Mouse (Mus musculus) kidney, postnatal 10 days (tissue): ENCODE data around the gene Dglucy.
A peak's percentile ranks its signal among the peaks of the same experiment; 100 is the strongest.
"Not testable (repeated sequence)": the region's sequence is repeated elsewhere in the genome, so short reads cannot be mapped to it uniquely, and the experiment has no call there.

Source experiments
- DNase-seq: peaks from one replicate; pipeline ENCODE4 v3.0.0; 2021; ENCODE audit warnings: mixed read lengths

Gene Dglucy

DNA sequence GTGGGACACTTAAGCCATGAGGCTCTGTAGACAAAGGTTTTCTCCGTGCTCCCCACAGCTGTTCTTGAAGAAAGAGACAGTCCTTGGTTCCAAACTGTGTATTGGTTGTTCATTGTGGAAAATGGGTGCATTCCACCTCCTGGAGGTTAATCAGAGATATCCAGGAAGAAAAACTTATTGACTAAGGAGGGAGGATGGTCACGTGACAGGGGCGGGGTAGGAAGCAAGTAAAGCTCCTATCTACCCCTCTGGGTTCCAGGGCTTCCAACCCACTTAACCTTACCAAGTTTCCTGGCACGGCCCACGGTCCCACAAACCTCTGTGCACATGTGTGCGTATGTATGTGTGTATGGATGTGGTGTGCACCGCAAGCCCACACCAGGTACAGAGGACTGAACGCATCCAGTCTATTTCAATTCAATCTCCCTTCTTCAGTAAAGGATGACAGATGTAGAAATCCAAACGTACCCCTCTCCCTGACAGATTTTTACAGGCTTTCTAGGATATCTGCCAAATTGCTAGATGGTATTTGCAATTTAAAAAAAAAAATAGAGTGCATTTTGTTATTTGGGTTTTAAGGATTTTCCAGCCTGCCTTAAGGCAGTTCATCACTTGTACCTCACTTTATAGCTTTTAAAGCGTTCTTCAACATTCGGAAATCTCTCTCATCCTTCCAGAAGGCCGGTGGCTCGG, 2.7 kb downstream of the Dglucy start:
- DNase-seq, result no peak

DNA sequence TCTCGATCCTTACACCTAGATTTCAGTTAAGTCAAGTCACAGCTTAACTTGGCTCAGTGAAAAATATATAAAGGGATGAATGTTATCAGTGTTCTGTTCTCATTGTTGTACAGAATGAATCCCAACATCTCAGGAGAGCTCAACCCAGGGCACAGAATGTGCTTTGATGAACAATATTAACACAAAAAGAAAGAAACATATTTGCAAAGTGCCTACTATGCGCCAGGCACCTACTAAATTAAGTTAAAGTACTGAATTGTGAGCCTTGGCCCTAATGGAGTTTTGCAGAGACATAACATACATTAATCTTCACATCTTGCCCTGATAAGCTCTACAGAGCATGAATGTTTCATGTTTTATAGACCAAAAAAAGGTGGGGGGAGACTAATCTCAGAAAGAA, 5.3 kb downstream of the Dglucy start:
- no peak for DNase-seq

DNA sequence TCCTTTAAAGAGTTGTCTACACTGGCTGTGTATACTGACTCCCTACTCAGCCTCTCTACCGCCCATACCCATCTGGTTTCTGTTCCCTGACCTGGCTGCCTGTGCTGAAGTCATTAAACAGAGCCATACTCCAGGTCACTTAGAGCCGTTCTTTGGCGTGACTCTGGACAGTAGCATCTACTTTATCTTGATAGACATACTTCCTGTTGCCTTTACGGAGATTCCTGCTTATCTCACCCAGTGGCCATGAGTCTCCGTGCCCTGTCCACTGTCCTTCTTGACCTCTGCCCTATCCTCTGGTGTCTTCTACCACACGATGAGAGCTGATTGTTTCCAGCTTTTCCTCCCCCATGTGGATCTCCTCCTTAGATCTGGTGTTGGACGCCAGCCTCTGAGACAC, 6.5 kb downstream of the Dglucy start:
- DNase-seq, result peak; percentile 20

DNA sequence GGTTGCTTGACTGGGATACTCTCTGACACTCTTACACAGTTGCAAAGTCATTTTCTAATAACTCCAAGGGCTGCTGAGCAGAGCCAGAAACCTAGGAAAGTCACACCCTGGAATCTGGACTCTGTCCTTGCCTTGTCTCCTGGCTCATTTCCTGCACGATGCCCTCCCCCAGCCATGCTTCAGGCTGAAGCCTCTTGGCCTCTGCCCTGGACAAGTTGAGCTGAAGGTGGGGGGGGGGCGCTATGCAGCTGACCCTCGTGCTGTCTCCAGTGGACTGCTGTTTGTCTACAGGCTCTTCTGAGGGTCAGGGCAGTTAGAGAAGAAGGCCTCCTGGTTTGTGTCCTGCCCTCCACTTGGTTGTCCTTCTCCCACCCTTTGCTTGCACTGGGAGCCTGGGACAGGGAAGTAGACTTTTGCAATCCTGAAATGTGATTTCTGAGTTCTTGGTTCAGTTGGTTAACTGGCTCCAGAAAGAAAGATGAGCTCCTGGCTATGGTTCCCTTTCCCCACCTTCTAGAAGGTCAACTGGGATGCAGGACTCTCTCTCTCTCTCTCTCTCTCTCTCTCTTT, 11.2 kb downstream of the Dglucy start:
- DNase-seq, result peak; percentile 74

DNA sequence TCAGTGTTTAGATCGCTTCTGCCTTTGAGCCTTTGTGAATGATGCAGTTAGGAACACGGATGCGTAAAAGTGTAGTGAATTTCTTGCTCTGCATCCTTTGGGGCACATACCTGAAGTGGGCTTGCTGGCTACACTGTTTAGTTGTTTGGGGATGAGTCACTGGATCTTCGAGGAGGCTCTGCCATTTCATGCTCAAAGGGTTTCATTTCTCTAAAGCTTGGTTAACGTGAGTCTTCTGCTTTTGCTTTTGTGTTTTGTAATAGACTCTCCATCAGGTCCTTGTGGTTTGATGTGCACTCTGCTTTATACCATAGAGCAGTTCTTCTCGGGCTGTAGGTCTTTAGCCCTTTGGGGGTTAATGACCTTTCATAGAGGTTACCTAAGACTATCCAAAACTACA, 12.6 kb downstream of the Dglucy start:
- DNase-seq, result no peak

DNA sequence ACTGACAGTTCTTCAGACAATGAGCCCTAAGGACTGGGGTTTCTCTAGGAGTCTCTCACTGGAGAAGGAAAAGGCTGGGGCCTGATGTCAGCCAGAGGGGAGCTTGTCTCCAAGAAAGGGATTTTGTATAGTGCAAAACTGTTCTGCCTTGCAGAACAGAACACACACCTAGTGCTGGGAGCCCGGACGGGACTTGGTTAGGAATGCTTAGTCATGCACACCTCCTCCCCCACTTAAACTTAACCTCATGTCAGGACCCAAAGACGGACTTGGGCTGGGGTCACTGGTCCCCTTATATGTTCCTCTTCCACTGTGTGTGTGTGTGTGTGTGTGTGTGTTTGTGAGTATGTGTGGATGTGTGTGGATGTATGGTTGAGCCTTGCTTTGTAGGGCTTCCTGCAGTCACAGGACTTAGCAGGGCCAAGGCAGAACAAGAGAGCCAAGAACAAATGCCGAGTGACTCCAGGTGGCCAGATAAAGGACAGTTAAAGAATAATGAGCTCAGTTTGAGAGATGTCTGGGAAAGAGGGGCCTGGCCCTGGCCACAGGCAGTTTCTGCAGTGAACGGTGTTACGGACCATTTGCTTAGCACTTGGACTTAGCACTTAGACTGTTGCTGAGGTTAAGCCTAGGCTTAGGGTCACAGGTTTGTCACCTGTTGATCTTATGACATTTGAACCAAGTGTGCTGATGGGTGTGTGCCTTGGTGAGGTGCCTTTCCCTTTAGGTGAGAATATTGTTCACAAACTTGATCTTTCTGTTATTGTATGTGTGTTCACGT, 15.8 kb downstream of the Dglucy start:
- DNase-seq, result peak; percentile 10

DNA sequence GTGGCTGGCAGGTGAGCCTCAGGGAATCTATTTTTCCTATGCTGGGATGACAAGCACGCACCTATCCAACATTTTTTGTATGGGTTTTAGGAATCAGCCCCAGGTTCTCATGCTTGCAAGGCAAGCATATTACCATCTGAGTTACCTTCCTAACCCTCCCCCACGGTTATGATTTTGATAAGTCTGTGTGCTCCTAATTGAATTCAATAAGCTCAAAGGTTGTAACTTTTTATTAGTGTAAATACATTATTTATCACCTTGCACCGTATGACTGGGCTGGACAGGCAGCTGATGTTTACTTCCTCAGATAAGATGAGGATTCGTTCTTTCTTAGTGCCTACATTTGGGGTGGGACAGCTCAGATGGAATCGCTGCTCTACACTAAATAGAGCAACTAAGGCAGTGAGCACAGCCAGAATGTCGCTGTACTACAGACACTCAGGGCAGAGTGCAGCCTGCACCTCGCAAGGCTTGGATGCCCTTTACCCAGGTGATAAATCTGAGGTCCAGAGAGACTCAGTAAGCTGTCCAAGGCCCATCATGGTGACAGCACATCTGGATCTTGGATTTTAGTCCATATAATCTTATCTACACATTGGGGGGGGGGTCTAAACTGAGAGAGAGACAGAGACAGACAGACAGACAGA, 16.7 kb downstream of the Dglucy start:
- DNase-seq, result peak; percentile 11

DNA sequence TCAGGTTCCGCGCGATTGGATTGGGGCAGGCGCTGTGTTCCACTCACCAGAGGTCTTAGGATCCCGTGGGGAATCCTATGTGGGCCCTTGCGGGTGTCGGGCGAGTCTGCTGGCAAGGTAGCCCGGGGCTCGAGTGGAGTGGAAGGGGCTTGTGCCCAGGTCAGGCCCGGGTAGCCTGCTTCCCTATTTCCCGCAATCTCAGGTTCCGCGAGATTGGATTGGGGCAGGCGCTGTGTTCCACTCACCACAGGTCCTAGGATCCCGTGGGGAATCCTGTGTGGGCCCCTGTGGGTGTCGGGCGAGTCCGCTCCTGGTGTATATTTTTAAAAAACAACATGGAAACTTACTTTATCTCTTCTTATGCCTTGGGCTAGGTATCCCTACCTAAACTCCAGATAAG, 24.5 kb downstream of the Dglucy start:
- not testable (repeated sequence) for DNase-seq

DNA sequence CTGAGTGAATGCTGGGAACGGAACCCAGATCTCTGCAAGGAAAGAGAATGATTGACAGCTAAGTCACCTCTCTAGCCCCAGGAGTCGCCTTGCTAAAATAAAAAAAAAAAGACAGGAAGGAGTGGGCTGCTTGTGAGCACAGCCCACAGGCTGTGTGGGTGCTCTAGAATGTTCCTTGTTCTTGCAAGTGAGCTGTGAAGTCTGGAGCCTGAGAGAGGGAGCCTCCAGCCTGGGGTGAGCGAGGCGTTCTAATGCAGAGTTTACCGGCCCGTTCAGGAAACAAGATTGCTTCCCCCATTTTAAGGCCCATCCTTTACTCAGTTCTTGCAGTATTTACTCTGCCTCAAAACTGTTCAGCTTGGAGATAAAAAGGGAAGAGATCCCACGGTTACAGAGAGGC, 28.4 kb downstream of the Dglucy start:
- no peak for DNase-seq

DNA sequence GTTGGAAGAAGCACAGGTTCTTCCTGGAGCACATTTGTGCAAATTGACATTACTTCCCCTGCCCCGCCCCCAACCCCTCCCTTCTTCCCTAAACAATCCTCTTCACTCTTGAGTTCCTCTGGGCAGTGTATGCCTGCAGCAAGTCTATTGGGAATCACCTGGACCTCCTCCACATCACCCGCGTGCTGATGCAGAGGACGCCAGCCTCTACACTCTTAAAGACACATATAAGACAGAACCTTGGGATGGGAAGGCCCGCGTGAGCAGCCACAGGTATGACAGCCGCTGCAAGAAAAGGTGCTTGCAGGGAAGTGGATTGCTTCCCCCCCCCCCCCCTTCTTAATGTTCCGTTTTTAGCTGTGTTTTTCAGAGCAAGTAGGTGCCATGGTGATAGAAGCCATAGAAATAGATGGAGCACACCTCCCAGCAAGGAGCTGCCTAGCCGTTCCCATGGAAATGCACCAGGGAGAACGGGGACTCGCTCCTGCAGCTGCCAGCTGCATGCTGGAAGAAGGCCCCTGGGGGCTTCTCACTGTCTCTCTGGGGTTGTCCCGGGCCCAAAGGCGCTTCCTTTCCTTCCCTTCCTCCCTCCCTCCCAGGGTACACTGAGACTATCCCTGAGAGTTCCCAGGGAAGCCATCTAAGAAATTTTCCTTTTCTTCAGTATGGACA, 29.9 kb downstream of the Dglucy start:
- DNase-seq, result no peak

DNA sequence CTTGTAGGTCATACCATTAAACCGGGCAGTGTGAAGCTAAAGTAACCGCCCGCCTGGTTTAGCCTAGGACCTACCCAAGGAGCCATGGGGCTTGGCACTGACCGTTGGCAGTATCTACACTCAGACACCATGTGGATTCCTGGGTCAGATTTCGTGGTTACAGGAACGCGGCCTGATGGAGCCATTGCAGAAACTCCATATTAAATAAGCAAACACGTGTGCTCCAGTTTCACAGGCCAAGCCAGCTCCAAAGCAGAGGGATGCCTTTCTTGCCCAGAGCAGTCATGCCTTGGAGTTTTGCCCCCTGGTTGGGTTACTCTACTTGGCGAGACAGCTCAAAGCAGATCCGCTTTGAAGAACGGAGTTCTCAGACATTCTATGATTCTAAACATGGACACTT, 31.7 kb downstream of the Dglucy start:
- no peak for DNase-seq

DNA sequence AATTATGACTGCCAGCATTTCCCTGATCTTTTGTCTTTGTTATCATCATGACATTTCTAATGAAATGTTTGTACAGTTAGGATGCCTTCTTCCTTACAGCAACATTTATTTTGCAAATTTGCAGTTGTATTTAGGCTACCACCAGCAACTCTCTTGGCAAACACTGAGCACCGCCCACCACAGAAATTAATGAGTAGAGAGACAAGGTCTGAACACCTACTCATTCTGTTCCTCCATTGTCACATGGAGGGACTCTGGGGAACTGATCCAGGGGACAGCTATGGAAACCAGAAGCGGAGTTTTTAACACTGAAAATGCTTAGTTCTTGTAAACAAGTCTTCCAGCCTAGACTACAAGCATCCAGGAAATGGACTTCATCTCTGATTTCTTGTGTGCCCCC, 35.0 kb downstream of the Dglucy start:
- no peak for DNase-seq

DNA sequence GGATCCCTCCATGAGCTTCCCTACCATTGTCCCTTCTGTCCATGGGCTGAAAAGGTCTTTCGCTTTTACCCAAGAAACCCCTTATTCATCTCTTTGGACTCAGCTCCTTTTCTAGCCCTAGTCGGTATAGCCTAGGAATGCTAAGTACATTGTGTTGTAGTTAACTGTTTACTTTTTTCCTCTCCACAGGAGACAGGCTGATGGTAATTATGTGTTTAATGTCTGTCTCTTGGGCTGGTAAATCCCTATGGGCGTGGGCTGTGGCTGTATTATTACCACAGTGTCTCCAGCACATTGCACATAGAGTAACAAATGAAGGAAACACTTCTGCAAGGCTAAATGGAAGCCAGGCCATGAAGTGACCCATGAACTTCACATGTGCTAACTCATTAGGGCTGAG, 35.8 kb downstream of the Dglucy start:
- DNase-seq, result no peak

DNA sequence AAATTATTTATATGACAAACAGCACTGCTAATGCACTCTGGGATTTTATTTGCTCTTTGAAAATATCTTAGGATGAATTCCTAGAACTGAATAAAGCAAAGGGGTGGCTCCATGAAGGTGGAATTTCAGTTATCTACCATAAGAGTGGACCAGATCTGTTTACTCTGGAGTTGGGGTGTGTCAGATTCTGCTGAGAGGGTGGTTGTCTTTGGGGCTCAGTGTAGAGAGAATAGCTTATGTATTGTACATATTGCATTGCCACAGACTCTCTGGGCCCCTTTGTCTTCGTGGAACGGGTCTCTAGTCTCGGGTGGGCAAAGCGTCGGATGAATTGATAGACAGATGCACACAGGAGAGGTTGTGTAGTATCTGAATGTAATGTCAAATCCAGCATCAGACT, 38.0 kb downstream of the Dglucy start:
- DNase-seq, result no peak

DNA sequence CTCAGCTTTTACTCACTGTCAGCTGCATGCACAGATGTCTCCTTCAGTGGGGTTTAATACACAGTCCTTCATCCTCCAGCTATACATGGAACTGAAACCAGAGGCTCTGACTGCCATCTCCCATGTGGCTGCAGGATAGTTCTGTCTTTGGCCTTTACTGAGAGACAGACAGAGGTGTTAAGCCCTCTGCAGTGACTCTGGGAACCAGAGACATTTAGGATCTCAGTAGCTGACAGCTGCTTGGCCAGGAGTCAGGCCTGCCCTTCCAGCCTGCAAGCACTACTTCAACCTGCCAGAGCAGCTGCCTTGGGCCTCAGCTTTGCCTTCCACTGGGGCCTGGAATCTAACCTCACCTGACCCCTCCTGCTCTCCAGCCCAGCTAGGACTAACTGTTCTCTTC, 41.1 kb downstream of the Dglucy start:
- peak; percentile 6 for DNase-seq

DNA sequence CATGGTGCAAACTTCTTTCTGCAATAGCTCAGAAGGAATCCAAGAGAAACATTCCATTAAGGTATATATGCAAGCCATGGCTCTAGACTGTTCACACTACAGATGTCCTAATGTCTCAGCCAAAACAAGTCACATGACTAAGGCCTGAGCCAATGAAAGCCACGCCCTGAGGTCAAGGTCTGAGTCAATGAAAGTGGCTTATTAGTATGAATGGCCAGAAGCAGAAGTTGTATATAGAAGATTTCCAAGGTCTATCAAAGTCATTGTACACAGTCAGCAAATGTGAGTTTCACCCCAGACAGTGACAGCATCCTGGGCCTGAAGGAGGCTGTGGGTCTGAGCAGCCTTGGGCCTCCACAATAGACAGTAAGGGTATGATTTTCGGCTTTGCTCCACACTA, 52.2 kb downstream of the Dglucy start:
- DNase-seq, result no peak

DNA sequence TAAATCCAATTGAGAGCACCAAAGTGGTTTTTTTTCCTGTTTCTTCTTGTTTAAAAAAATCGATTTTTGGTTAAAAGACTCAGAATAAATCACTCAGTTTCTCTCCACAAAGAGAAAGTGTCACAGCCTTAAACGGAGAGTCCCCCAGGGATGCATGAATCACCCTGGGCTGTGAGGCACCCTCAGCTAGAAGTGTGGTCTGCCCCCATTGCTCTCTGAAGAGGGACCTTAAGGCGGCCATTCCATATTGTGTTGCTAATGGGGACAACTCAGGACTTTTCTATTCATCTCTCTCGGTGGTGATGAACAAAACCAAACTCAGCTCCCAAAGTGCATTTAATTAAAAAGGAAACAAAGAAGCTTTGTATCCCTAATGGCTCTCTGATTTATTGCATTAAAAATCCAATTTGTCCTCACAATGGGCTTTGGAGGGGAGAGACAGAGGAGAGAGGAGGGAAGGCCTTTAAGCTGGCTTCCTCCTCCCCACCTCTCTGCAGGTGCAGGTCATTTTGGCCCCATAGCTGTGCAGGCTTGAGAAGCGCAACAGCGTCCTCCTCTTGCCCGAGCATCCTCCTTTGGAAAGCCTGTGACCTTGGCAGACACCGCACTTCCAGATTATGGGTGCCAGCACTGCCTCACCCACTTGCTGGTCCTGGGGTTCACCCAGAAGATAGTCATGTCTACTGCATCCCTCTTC, 52.9 kb downstream of the Dglucy start:
- DNase-seq, result no peak

DNA sequence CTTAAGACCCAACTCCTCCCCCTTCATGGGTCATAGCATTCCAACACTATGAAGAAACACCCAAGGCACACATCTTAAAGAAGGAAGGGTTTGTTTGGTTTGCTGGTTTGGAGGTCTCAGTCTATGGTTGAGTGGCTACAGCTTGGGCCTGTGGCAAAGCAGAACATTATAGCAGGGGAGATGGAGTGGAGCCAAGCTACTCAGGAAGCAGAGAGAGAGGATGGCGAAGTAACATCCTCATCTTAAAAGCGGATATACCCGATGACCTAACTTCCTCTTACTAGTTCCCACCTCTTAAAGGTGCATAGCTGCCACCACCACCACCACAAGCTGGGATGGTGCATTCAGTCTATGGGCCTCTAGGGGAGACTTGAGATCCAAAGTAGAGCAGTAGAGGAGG, 58.4 kb downstream of the Dglucy start:
- DNase-seq, result no peak

DNA sequence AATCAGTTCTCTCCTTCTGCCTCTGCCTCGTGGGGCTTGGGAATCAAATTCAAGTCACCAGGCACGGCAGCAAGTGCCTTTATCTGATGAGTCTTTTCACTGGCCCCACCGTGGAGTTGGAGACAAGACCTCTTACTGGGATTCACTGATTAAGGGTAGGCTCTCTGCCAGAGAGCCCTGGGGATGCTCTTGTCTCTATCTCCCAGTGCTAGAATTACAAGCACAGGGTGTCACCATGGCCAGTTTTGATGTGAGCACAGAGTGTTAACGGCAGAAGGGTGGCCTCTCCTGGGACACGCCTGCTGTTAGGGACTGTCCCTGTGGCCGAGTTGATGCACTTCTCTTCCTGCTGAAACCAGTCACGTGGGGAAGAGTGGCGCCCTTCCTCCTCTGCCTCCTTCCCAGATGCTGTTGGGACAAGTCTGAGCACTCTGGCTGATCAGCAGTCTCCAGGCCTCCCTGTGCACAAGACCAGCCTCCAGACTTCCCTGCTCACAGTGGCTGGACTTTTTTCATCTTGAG, 60.3 kb downstream of the Dglucy start:
- DNase-seq, result no peak

DNA sequence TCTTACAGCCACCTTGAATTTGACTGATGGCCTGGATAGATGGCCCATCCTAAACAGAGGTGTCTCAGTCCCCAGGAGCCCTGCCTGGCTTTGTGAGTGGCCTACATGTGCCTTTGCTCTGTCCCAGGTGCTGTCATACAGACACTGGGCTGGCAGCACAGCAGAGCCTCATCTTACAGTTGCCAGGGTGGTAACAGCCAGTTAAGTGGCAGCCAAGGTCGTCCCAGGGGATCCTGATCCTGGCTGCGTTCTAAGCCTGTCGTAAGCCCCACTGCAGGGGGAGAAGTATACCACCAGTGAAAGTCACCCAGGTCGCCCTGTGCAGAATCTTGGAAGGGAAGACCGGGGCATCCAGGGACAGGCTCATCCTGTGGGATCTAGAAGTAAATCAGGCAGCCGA, 61.1 kb downstream of the Dglucy start:
- no peak for DNase-seq

DNA sequence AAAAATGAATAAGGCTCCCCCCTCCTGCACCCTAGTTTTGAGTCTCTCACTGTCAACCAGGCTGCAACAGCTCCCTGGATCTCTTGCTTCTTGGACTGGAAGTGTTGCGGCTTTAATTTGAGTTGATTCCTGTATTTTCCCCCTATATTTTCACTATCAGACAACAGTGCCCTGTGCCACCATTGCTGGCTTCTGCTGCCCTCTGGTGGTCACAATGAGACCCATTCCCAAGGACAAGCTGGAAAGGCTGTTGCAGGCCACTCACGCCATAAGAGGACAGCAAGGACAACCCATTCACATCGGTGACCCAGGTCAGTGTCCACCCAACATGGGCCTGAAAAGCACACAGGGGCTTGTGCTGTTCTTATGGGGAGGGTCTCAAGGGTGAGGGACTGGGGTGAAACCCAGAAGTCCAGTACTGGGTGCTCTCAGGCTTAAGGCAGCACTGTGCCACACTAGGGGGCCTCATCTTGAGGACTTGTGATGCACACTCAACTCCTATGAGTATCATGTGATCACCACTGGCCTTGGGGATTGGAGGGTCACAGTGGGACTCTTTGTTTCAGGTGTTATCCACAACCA, 62.4 kb downstream of the Dglucy start:
- DNase-seq, result peak; percentile 92

DNA sequence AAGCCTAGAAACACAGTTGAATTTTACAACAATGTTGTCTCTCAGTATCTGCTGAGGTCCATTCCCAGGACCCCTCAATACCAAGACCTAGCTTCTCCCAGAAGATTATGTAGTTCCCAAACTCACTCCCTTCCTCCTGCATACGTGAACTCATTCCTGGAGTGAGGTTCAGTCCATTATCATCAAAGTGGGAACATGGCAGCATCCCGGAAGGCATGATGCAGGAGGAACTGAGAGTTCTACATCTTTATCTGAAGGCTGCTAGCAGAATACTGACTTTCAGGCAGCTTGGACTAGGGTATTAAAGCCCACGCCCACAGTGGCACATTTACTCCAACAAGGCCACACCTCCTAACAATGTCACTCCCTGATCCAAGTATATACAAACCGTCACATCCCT, 64.3 kb downstream of the Dglucy start:
- no peak for DNase-seq
